Mouse (Mus musculus): ENCODE measurements around the gene Gm6217.
"Not testable (repeated sequence)": the region's sequence is repeated elsewhere in the genome, so short reads cannot be mapped to it uniquely, and the experiment has no call there.

DNA sequence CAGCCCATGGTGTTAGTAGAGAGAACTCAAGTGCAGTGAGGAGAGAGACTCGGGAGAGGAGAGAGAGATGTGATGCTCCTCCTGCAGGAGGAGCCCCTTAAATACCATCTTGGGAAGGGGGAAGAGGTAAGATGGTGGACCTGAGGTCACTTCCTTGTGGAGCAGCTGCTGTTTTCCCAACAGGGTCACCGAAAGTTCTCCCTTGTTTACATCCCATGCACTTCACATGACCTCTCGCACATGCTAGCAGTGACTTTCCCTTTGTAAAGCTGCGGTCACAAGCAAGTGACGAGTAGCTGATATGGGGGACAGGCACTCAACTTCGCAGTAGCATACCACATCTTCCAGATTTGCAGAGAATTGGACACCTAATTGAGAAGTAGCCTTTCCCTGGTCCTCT lies at the start of gene Gm6217:
- not testable (repeated sequence) for TF ChIP-seq CTCF (IDR thresholded peaks at IDR 0.05; ENCODE audit: insufficient read depth, low read length); POLR2A (IDR thresholded peaks at IDR 0.05; ENCODE audit: borderline replicate concordance, extremely low read depth, low read depth, low read length)

Data from lung, adult 2 months (tissue).